Mouse (Mus musculus) splenic B cell, adult 2 months (primary cell): ENCODE measurements around the gene Tnp2.

Experiments used
- DNase-seq: peaks from one replicate; pipeline ENCODE4 v3.0.0-alpha.2; 2011; ENCODE audit warnings: low read depth, low spot score
- H3K27me3 ChIP-seq: 2 replicates; pipeline ENCODE4 v1.6.1; 2012; ENCODE audit warnings: mild to moderate bottlenecking, low read length, moderate library complexity, mixed read lengths; ENCODE audit not compliant: control insufficient read depth, poor library complexity, insufficient read depth, severe bottlenecking
- H3K36me3 ChIP-seq: 2 replicates; pipeline ENCODE4 v1.6.1; 2012; ENCODE audit warnings: mild to moderate bottlenecking, low read length, moderate library complexity, mixed read lengths; ENCODE audit not compliant: control insufficient read depth, poor library complexity, insufficient read depth, severe bottlenecking

The Tnp2 gene

DNA sequence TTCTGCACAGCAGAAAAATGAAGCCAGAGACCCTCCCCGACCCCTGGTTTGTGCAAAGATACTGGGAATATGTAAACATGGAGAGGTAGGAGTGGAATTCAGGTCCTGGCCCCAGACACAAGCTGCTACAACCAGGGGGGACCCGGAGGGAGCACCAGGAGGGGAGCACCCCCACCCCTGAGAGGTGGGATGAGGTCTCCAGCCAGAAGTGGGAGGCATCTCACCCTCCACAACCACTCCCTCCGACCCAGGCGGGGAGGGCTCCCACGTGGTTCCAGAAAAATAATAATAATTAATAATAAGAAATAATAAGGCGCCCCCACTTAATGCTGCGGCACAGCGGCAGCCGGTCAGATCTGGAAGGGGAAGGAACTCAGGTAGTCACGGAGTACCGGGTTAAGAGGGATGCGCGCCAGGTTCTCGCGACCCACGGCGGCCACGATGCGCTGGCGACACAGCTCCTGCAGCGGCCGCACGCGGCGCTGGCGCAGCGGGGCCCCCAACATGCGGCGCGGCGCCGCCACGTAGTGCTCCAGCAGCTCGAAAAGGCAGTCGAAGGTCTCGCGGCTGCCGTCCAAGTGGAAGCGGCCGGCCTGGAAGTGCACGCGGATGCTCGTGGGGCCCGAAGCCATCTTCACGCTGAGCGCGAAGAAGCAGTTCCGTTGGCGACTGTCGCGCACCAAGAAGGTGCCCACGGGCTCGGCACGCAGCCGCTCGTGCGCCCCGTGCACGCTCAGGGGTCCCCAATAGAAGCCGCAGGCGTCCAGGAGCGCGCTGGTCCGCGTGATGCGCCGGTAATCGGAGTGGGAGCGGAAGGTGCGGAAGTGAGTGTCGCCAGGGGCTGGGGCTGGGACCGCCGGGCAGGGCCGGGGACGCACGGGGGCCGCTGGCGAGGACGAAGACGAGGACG is 4.3 kb downstream of the Tnp2 start:
- no peaks in the 10 kb centered on the region for H3K36me3 ChIP-seq
- H3K27me3 ChIP-seq: no peaks in the 10 kb centered on the region
- peak; percentile 60 for DNase-seq

DNA sequence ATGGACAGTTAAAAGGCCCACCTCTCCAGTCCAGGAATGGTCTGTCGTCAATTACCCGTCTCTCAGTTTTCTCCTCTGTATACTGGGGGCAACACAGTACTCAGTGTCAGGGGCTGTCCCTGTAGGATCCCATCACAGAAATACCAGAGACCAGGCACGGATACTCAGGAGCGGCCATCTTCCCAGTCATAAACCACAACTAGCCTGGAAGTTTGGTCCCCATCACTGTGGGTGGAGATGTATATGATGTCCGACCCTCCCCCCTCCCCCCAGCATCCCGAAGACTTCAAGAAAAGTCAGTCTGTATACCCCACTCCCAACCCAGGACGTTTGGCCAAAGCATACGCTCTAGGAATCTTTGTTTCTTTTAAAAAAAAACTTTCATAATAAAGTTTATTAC is 5.0 kb downstream of the Tnp2 start:
- no peaks in the 10 kb centered on the region for H3K27me3 ChIP-seq
- DNase-seq: no peak

DNA sequence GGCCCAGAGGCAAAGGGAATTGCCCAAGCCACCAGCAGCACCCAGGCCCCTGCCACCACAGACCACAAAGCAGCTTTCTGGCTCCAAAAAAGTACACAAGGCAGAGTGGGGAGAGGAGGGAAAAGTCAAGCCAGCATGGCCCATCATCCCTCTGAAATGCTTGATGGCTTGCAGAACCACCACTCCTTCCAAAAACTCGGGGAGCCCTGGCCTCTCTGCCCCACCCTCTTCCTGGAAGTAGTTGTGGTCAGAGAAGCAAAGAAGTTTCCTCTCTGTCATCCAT is 5.4 kb downstream of the Tnp2 start:
- Histone ChIP-seq H3K36me3 (no peaks in the 10 kb centered on the region), H3K27me3 (no peaks in the 10 kb centered on the region)
- DNase-seq: no peak

More for the DNA sequence above, 5.0 kb downstream of the Tnp2 start:
- no peaks in the 10 kb centered on the region for H3K36me3 ChIP-seq

DNA sequence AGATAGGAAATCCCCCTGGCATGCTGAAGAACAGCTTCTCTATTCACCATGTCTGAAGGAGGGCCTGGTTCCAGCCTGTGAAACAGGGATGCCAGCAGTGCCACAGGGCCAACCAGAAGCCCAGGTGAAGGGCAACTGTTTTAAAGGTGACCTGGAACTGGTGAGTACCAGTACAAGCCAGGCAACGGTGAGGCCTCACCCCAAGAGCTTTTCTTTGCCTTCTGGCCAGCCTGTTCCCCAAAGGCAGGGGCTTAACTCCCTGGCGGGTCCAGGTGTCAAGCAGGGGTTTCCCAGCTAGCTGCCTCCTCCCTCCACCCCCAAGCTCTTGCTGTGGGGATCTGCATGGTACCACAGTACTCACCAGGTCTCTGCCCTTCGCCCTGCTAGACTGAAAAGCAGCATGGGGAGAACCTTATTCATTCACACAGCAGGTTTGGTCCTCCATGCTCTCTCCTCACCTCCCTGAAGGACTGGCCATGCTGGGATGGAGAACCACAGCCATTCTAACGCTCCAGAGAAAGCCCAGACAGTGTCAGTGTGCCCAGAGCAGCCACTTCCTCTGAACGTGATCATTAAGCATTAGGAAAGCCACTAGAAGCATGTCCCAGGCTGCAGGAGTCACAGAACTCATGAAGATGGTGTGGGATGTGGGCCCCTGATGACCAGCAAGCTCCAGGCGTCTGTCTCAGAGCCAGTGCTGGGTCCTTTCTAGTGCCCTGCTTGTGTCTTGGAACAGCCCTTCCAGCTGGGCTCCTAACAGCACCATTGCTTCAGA is 5.9 kb downstream of the Tnp2 start:
- Histone ChIP-seq H3K36me3 (no peaks in the 10 kb centered on the region), H3K27me3 (no peaks in the 10 kb centered on the region)
- DNase-seq: no peak

DNA sequence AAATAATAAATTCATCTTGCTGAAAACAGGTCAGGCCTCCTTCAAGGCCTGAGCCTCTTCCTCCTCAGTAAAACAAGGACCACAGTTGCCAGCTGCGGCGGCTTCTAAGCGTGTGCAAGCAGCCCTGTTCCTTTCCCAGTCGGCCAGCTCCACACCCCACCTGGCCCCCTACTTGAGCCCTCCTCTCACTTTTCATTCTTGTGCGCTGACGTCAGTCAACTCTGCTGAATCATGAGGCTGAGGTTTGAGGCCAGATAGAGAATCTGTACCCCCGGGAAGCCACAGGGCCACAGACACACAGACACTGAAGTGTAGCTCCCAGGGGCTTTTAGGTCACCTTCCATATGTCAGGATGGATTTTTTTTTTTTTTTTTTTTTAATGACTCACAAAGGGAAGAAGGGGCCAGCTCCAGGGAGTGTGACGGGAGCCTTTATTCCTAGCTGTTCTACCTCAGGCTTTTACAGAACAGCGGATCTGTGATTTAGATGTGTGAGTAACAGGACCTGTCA is 6.5 kb downstream of the Tnp2 start:
- Histone ChIP-seq H3K36me3 (no peaks in the 10 kb centered on the region), H3K27me3 (no peaks in the 10 kb centered on the region)
- DNase-seq: no peak

DNA sequence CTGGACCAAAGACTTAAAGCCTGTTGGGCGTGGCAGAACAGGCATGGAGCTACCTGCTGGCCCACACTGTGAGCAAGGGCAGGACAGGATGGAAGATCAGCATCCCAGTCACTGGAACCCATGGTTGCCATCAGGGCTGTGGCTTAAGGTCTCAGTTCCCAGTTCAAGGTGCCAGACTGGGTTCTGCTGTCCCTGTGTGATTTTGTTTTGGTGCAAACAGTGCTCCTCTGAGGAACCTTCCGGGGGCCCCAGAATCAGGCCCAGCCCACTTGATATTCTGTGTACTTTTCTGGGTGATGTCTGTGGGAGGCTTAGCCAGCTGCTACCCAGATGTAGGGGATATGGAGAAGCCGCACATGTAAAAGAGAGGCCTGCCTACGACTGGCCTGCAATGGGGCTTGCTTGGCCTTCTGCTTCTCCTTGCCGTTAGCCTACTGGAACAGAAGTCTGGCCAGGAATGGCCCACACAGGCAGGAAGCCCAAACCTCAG is 7.8 kb downstream of the Tnp2 start:
- DNase-seq: no peak

DNA sequence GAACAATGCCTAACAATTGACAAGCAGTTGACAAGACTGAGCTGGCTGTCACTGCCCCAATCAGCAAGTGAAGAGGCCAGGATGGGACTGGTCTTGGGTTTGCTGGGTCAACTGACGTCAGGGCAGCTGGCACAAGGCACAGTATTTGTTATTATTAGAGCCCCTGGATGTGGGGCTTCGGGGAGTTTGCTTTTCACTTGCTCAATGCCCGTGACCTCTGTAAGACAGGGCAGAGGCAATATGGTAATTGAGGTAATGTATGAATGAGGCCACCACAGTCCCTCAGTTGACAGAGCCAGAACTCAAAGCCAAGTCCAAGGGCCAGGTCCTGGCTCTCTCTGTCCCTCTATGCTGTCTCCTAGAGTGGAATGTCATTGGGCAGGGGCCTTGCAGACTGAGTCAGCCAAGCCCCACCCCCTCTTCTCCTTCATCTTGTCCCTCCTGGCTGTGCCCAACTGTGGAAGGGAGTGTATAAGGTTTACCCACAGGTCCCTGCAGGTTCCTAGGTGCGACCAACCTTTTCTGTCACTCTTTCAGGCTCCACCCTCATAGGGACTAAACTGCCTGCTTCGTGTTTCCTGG is 10.8 kb downstream of the Tnp2 start:
- Histone ChIP-seq H3K27me3 (no peaks in the 10 kb centered on the region), H3K36me3 (no peaks in the 10 kb centered on the region)
- no peak for DNase-seq

More for the DNA sequence above, 7.8 kb downstream of the Tnp2 start:
- Histone ChIP-seq H3K36me3 (no peaks in the 10 kb centered on the region), H3K27me3 (no peaks in the 10 kb centered on the region)

DNA sequence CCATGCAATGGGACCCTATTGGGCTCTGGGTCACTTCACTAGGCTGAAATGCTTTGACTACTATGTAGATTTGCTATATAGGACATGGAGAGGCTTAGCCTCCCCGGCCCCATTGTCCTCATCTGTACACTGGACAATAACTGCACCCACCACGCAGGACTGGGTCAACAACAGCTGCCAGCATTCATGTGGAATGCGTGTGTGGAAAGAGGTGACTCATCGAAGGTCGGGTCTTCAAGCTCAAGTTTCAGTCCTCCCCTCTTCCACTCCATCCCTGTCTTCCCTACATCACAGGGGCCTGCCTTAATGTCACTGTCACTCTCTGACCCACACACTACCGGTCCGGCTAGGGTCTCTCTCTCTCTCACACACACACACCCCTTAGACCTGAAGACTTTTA is 12.1 kb downstream of the Tnp2 start:
- DNase-seq: no peak
- H3K27me3 ChIP-seq: no peaks in the 10 kb centered on the region
- H3K36me3 ChIP-seq: no peaks in the 10 kb centered on the region

DNA sequence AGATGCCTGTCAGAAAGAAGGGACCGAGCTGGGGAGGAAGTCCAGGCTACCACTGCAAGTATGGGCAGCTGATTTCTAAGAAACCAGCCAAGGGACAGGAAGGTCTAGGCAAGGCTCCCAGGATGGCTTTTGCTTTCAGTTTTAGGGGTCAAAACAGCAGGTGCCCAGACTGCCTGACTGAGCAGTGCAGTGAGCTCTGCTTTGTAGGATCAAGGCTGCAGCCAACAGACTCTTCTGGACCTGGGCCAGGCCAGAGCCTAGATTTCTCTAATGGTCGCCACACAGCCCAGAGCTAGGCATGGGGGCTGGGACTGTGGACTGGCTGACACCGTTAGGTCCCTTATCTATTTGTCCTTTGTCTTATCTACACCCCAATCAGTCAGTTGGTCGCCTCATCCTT is 13.7 kb downstream of the Tnp2 start:
- Histone ChIP-seq H3K27me3 (no peaks in the 10 kb centered on the region), H3K36me3 (no peaks in the 10 kb centered on the region)
- DNase-seq: peak; percentile 25

DNA sequence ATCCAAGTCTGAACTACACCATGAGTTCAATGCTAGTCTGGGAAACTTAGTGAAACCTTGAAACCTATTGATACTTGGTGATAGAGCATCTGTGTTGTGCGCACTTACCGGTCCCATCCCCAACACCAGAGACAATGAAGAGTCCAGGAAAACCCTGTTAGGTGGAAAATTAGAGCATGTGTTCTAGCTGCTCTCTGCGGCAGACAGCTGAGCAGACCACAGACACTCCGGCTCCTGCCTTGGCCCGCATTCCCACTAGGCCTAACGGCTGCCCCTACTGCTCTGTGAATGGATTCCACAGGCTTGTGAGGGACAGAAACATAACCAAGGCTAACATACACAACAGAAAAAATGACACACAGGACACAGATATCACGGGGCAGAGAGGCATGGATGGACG is 14.9 kb downstream of the Tnp2 start:
- Histone ChIP-seq H3K27me3 (no peaks in the 10 kb centered on the region), H3K36me3 (no peaks in the 10 kb centered on the region)
- DNase-seq: no peak

DNA sequence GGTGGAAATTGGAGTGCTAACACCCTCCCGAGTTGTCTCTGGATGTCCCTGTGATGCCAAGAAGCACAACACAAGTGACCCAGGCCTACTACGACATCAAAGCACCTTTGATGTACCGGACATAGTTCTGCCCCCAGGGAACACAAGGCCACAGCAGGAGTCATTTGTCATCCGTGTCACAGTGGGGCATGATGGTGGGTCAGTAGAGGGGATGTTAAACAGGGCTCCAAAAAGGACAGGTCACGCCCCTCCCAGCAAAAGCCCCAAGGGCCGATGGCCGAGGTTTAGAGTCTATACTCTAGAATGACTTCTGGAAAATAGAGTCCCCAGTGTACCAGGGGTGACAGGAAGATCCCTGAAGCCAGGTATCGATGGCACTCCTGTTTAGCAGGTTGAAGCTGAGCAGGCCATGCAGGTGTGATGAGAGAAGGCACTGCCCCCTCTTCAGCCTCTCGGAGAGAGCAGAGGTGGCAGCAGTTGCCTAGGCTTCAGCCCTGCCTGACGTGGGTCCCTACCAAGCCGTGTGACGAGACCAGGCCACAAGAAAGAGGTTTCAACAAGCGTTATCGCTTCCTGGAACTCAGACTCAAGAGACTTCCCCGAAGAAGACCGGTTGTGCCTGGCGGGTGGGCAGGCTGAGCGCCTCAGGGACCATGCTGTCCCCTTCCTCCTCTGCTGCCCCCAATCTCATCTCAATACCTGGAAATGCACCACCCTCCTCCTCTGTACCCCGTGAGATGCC is 16.5 kb downstream of the Tnp2 start:
- DNase-seq: peak; percentile 49
- no peaks in the 10 kb centered on the region for H3K36me3 ChIP-seq

DNA sequence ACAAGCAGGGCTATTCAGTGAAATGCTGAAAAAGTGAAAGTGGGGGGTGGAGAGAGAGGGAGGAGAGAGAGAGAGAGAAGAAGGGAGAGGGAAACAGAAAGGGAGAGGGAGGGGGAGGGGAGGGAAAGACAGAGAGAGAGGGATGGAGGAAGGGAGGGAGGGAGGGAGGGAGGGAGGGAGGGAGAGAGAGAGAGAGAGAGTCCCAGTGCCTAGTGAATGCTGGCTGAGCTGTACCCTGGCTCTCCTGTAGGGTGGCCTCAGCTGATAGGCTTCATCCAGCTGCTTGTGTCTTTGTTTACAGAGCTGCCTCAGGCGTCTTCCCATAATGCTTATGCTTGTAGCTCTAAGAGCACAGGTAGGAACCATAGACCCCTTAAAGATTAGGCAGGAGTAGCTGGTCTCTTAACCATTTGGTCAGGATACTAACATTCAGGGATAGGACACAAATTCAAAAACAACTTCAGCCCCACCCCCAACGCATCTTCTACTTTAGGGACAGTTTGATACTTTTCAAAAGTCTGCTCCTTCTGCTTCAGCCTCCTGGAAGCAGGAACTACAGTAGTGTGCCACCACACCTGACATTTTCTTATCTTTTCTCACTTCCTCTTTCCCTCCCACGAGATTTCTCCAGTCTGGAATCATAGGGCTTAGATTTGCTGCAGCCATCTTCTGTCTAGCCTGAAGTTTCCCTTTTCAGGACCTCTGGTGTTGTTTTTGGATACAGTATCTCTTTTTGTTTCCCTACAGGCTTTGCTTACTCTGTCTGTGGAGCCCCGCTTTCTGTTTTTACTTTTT is 17.7 kb downstream of the Tnp2 start:
- Histone ChIP-seq H3K27me3 (no peaks in the 10 kb centered on the region), H3K36me3 (no peaks in the 10 kb centered on the region)
- peak; percentile 47 for DNase-seq

More for the DNA sequence above, 16.5 kb downstream of the Tnp2 start:
- H3K27me3 ChIP-seq: no peaks in the 10 kb centered on the region

DNA sequence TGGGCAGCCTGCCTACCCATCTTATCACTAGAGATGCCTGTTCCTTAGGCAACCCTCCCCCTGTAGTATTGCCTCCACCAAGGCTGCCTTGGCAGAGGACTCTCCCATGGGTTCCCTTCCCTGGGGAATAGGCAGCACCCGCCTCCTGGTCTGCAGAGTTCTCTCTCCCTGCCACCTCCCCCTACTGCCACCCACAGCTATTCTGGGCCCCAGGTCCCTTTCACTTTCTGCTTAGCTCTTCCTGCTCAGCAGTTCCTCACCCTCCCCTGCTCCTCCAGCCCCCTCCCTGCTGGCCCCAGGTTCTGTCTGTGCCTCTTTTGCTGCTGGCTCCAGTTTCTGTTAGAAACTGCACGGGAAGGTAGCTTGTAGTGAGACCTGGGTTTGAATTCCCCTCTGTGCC is 18.8 kb downstream of the Tnp2 start:
- no peaks in the 10 kb centered on the region for H3K36me3 ChIP-seq
- peak; percentile 57 for DNase-seq
- H3K27me3 ChIP-seq: no peaks in the 10 kb centered on the region

DNA sequence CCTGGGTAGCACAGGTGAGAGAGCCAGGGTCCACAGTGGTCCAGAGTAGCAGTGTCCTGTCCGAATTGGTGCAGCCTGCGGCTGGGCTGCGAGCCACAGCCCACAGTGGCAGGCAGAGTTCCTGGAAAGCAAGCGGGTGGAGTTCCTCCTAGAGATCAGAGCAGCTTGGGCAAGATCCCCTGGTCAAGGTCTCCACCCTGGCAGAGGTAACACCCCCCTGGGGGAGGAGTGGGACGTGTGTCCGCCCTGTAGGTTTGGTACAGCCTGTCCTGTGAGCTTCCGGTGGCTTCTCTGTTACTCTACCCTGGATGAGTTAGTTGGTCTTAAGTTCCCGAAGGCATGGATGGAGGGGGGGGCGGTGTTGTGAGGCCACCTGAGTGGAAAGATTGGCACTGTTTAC is 19.6 kb downstream of the Tnp2 start:
- Histone ChIP-seq H3K27me3 (no peaks in the 10 kb centered on the region), H3K36me3 (no peaks in the 10 kb centered on the region)
- peak; percentile 42 for DNase-seq
